Mouse (Mus musculus): ENCODE data around the gene Glra1. TPM values are rescaled to one million over a fixed set of nuclear protein-coding genes. Genes with fewer than 3 reads are reported as not detected.

Gene Glra1
- polyA plus RNA-seq, 1 experiment from 2014 or later, result not detected

DNA sequence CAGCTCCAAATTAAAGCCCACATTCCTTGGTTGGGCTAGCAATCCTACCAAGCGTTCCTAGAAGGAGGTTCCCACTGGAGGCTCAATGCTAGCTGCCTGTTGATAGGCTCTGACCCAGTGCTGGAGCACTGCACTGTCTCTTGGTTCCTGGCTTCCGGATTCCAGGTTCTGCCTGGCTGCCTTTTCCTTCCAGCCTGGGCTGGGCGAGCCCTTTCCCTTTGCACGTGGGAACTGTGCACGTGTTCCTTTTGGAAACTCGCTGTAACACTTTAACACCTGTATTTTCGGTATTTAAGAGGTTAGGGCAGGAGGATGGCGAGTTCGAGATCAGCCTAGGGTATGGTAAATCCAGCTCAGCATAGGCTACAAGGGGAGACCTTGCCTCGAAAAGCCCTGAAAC, 140.0 kb downstream of the Glra1 start:
- WGBS, result 53% methylated on average over 10 of the region's 10 CpGs
- peaks cover 9% of the 10 kb centered on the region for H3K36me3 ChIP-seq
- no peaks in the 10 kb centered on the region for H3K27me3 ChIP-seq
- ATAC-seq (replicated peaks; ENCODE audit: low FRiP score), result no peak; the same call in 1 of the 2 replicates
- no peaks in the 10 kb centered on the region for H3K9me3 ChIP-seq (replicated peaks)
- peaks cover 34% of the 10 kb centered on the region for H3K4me1 ChIP-seq
- H3K27ac ChIP-seq, result peak overlapping the region; percentile 97
- H3K4me3 ChIP-seq (replicated peaks), result peak overlapping the region; percentile 88; the same call in 1 of the 2 replicates
- H3K9ac ChIP-seq, result no peak overlapping the region
- H3K4me2 ChIP-seq, result peak overlapping the region; percentile 87

DNA sequence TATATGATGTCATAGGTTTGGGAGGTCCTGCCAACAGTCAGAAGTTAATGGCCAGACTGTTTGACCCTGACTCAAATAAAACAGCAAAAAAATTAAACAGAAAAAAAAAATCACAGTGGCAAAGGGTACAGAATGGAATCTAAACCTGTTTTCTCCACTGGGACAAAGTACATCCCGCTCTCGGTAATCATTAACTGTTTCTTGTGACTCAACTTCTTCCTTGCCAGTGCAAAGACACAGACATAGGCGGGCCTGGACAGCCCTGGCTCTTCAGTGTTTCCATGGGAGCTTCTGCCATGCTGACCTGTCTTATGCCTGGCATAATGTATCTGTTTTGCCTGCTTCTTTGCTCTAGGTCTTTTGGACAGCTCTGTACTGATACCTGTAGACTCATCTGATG, 142.8 kb downstream of the Glra1 start:
- ATAC-seq (replicated peaks; ENCODE audit: low FRiP score), result no peak
- H3K9ac ChIP-seq, result no peak overlapping the region
- no peak overlapping the region for H3K4me3 ChIP-seq (replicated peaks)
- H3K4me2 ChIP-seq, result no peak overlapping the region
- H3K4me1 ChIP-seq, result peaks cover 30% of the 10 kb centered on the region
- WGBS, result 83% methylated on average over 3 of the region's 3 CpGs
- 0 out of 2 replicates have a peak overlapping the region, but pooled peaks have one; percentile 51 for H3K27ac ChIP-seq
- H3K36me3 ChIP-seq, result no peaks in the 10 kb centered on the region
- no peaks in the 10 kb centered on the region for H3K9me3 ChIP-seq (replicated peaks)
- no peaks in the 10 kb centered on the region for H3K27me3 ChIP-seq

DNA sequence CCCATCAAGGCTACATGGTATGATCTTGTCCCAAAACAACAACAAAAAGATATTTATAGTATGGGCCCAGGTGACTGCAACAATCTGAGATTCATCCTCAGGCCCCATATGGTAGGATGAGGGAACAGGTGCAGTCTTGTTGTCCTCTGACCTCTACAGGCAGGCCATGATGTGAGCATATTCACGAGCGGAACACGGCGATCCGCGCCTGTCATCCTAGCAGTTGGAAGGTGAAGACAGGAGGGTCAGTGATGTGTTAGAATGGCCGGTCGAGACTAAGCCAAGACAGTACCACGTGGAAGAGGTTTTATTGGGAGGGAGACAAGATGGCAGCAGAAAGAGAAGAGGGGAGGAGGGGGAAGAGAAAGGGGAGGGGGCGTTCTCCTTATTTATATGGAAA, 143.3 kb downstream of the Glra1 start:
- H3K27me3 ChIP-seq, result no peaks in the 10 kb centered on the region
- WGBS, result 83% methylated on average over 10 of the region's 10 CpGs
- no peak for ATAC-seq (replicated peaks; ENCODE audit: low FRiP score)
- H3K27ac ChIP-seq, result 0 out of 2 replicates have a peak overlapping the region, but pooled peaks have one; percentile 51
- H3K4me1 ChIP-seq, result peaks cover 34% of the 10 kb centered on the region
- H3K9me3 ChIP-seq (replicated peaks), result no peaks in the 10 kb centered on the region
- H3K4me2 ChIP-seq, result no peak overlapping the region
- no peak overlapping the region for H3K4me3 ChIP-seq (replicated peaks)
- H3K9ac ChIP-seq, result no peak overlapping the region
- H3K36me3 ChIP-seq, result no peaks in the 10 kb centered on the region

Small RNA genes within 50 kb of the gene (microRNA-seq; reads per million reads assigned to microRNA genes)
- not detected for gene Mir7652

Other genes starting within 250 kb of the Glra1 start
- 1,364 and 1,510 TPM in 2 replicates for gene Sparc, start 185.0 kb downstream of the Glra1 start, polyA plus RNA-seq (2015; fragmentation: Nextera tagmentation; extraction: Ambion mirVana)
- 402 and 413 TPM in 2 replicates for gene Atox1, start 147.0 kb downstream of the Glra1 start, polyA plus RNA-seq (2015; fragmentation: Nextera tagmentation; extraction: Ambion mirVana)
- 199 and 203 TPM in 2 replicates for gene G3bp1, start 138.5 kb downstream of the Glra1 start, polyA plus RNA-seq (2015; fragmentation: Nextera tagmentation; extraction: Ambion mirVana)